Mouse (Mus musculus) A20 (cell line): ENCODE results near the gene Sec14l1.

ENCODE experiments used
- DNase-seq: peaks from one replicate; pipeline ENCODE4 v3.0.0-alpha.2; 2011; ENCODE audit warnings: low read depth, low spot score

The Sec14l1 gene

GRCm38 (mm10) chr11:117182808-117183207 is 67.8 kb downstream of the Sec14l1 start:
- DNase-seq = no peak

GRCm38 (mm10) chr11:117183299-117183698 is 68.3 kb downstream of the Sec14l1 start:
- DNase-seq = no peak

GRCm38 (mm10) chr11:117183841-117184240 is 68.9 kb downstream of the Sec14l1 start:
- no peak for DNase-seq

GRCm38 (mm10) chr11:117185076-117185933 is 70.3 kb downstream of the Sec14l1 start:
- no peak for DNase-seq

- no peak for DNase-seq
These were observed 76.6 kb downstream of the Sec14l1 start for GRCm38 (mm10) chr11:117191524-117191923.

- peak; percentile 42 for DNase-seq
These were observed 79.5 kb downstream of the Sec14l1 start for GRCm38 (mm10) chr11:117194475-117194937.

GRCm38 (mm10) chr11:117195616-117196015 is 80.6 kb downstream of the Sec14l1 start:
- DNase-seq = no peak

- no peak for DNase-seq
These were observed 81.7 kb downstream of the Sec14l1 start for GRCm38 (mm10) chr11:117196681-117197080.

- DNase-seq = no peak
These were observed 83.2 kb downstream of the Sec14l1 start for GRCm38 (mm10) chr11:117198122-117198521.

- no peak for DNase-seq
These were observed 84.6 kb downstream of the Sec14l1 start, which contains the start of gene Sept9 for GRCm38 (mm10) chr11:117199282-117200175. Gene Sept9, plus strand, starts transcription at chr11:117199661.

- DNase-seq = no peak
These were observed 86.9 kb downstream of the Sec14l1 start for GRCm38 (mm10) chr11:117201846-117202245.

GRCm38 (mm10) chr11:117204606-117205005 is 89.6 kb downstream of the Sec14l1 start:
- no peak for DNase-seq

- no peak for DNase-seq
These were observed 90.1 kb downstream of the Sec14l1 start for GRCm38 (mm10) chr11:117205042-117205441.

GRCm38 (mm10) chr11:117205447-117205846 is 90.5 kb downstream of the Sec14l1 start:
- DNase-seq = no peak

- no peak for DNase-seq
These were observed 92.5 kb downstream of the Sec14l1 start for GRCm38 (mm10) chr11:117207436-117207835.

- no peak for DNase-seq
These were observed 93.2 kb downstream of the Sec14l1 start for GRCm38 (mm10) chr11:117208151-117208673.
